Mouse (Mus musculus): ENCODE measurements around the gene Panx2. TPM values are rescaled to one million over a fixed set of nuclear protein-coding genes. Genes with fewer than 3 reads are reported as not detected.

Gene Panx2
- polyA plus RNA-seq, 1 experiment, result not detected

GRCm38 (mm10) chr15:89084826-89085225, 25.3 kb downstream of the Panx2 start:
- Histone ChIP-seq H3K36me3 (ENCODE audit: control insufficient read depth, insufficient read depth) (peaks cover 45% of the 10 kb centered on the region), H3K27me3 (ENCODE audit: control insufficient read depth, insufficient read depth, insufficient read length) (no peaks in the 10 kb centered on the region), H3K4me3 (ENCODE audit: insufficient read depth, poor library complexity, severe bottlenecking) (no peak overlapping the region), H3K79me3 (ENCODE audit: low read depth) (no peaks in the 10 kb centered on the region), H3K79me2 (ENCODE audit: control insufficient read depth, insufficient read depth) (peaks cover 21% of the 10 kb centered on the region), H3ac (ENCODE audit: control insufficient read depth, insufficient read length, low read depth) (no peak overlapping the region)
- TF ChIP-seq USF1 (IDR thresholded peaks at IDR 0.05; ENCODE audit: low read depth), result no peak
- TF ChIP-seq CTCF (IDR thresholded peaks at IDR 0.05; ENCODE audit: control insufficient read depth, insufficient read depth, insufficient read length), result no peak

GRCm38 (mm10) chr15:89088607-89089247, 29.2 kb downstream of the Panx2 start, which contains the start of gene Selenoo:
Selenoo (plus strand) TSS chr15:89089084.
- H3ac ChIP-seq (ENCODE audit: control insufficient read depth, insufficient read length, low read depth), result peak within 1 kb of the TSS; percentile 84
- H3K4me3 ChIP-seq (ENCODE audit: insufficient read depth, poor library complexity, severe bottlenecking), result peak within 1 kb of the TSS; percentile 84
- no peaks in the 10 kb centered on the region for H3K79me3 ChIP-seq (ENCODE audit: low read depth)
- peaks cover 13% of the 10 kb centered on the region for H3K36me3 ChIP-seq (ENCODE audit: control insufficient read depth, insufficient read depth)
- no peaks in the 10 kb centered on the region for H3K27me3 ChIP-seq (ENCODE audit: control insufficient read depth, insufficient read depth, insufficient read length)
- TF ChIP-seq MYOG (IDR thresholded peaks at IDR 0.05; ENCODE audit: control insufficient read depth, extremely low read depth, insufficient read length) (no peak), USF1 (IDR thresholded peaks at IDR 0.05; ENCODE audit: low read depth) (no peak), MYOD1 (IDR thresholded peaks at IDR 0.05; ENCODE audit: control insufficient read depth, insufficient read length, low read depth) (peak; percentile 2), CEBPB (IDR thresholded peaks at IDR 0.05; ENCODE audit: low read depth) (no peak), CTCF (IDR thresholded peaks at IDR 0.05; ENCODE audit: control insufficient read depth, insufficient read depth, insufficient read length) (no peak), FOSL1 (IDR thresholded peaks at IDR 0.05; ENCODE audit: insufficient read depth, low read length, poor library complexity, severe bottlenecking) (no peak), MAX (IDR thresholded peaks at IDR 0.05) (peak; percentile 25)
- H3K79me2 ChIP-seq (ENCODE audit: control insufficient read depth, insufficient read depth), result peaks cover 12% of the 10 kb centered on the region

GRCm38 (mm10) chr15:89089248-89090051, 29.9 kb downstream of the Panx2 start:
- no peaks in the 10 kb centered on the region for H3K79me3 ChIP-seq (ENCODE audit: low read depth)
- TF ChIP-seq CEBPB (IDR thresholded peaks at IDR 0.05; ENCODE audit: low read depth) (no peak), FOSL1 (IDR thresholded peaks at IDR 0.05; ENCODE audit: insufficient read depth, low read length, poor library complexity, severe bottlenecking) (no peak), MAX (IDR thresholded peaks at IDR 0.05) (no peak), MYOG (IDR thresholded peaks at IDR 0.05; ENCODE audit: control insufficient read depth, extremely low read depth, insufficient read length) (no peak), CTCF (IDR thresholded peaks at IDR 0.05; ENCODE audit: control insufficient read depth, insufficient read depth, insufficient read length) (no peak), MYOD1 (IDR thresholded peaks at IDR 0.05; ENCODE audit: control insufficient read depth, insufficient read length, low read depth) (no peak), USF1 (IDR thresholded peaks at IDR 0.05; ENCODE audit: low read depth) (no peak)
- peak overlapping the region; percentile 84 for H3K4me3 ChIP-seq (ENCODE audit: insufficient read depth, poor library complexity, severe bottlenecking)
- H3ac ChIP-seq (ENCODE audit: control insufficient read depth, insufficient read length, low read depth), result peak overlapping the region; percentile 84
- peaks cover 12% of the 10 kb centered on the region for H3K79me2 ChIP-seq (ENCODE audit: control insufficient read depth, insufficient read depth)
- H3K27me3 ChIP-seq (ENCODE audit: control insufficient read depth, insufficient read depth, insufficient read length), result no peaks in the 10 kb centered on the region
- peaks cover 12% of the 10 kb centered on the region for H3K36me3 ChIP-seq (ENCODE audit: control insufficient read depth, insufficient read depth)

- Histone ChIP-seq H3ac (ENCODE audit: control insufficient read depth, insufficient read length, low read depth) (no peak overlapping the region), H3K27me3 (ENCODE audit: control insufficient read depth, insufficient read depth, insufficient read length) (no peaks in the 10 kb centered on the region), H3K36me3 (ENCODE audit: control insufficient read depth, insufficient read depth) (peaks cover 20% of the 10 kb centered on the region), H3K4me3 (ENCODE audit: insufficient read depth, poor library complexity, severe bottlenecking) (no peak overlapping the region), H3K79me2 (ENCODE audit: control insufficient read depth, insufficient read depth) (peaks cover 12% of the 10 kb centered on the region), H3K79me3 (ENCODE audit: low read depth) (no peaks in the 10 kb centered on the region)
- TF ChIP-seq MYOG (IDR thresholded peaks at IDR 0.05; ENCODE audit: control insufficient read depth, extremely low read depth, insufficient read length), result no peak
- no peak for TF ChIP-seq MAX (IDR thresholded peaks at IDR 0.05)
- no peak for TF ChIP-seq USF1 (IDR thresholded peaks at IDR 0.05; ENCODE audit: low read depth)
- TF ChIP-seq CTCF (IDR thresholded peaks at IDR 0.05; ENCODE audit: control insufficient read depth, insufficient read depth, insufficient read length), result no peak
- no peak for TF ChIP-seq MYOD1 (IDR thresholded peaks at IDR 0.05; ENCODE audit: control insufficient read depth, insufficient read length, low read depth)
- TF ChIP-seq CEBPB (IDR thresholded peaks at IDR 0.05; ENCODE audit: low read depth), result no peak
- no peak for TF ChIP-seq FOSL1 (IDR thresholded peaks at IDR 0.05; ENCODE audit: insufficient read depth, low read length, poor library complexity, severe bottlenecking)
Observed at GRCm38 (mm10) chr15:89090662-89091061, 31.1 kb downstream of the Panx2 start.

- Histone ChIP-seq H3K4me3 (ENCODE audit: insufficient read depth, poor library complexity, severe bottlenecking) (no peak overlapping the region), H3K27me3 (ENCODE audit: control insufficient read depth, insufficient read depth, insufficient read length) (no peaks in the 10 kb centered on the region), H3K79me2 (ENCODE audit: control insufficient read depth, insufficient read depth) (peaks cover 12% of the 10 kb centered on the region), H3K36me3 (ENCODE audit: control insufficient read depth, insufficient read depth) (peaks cover 33% of the 10 kb centered on the region), H3ac (ENCODE audit: control insufficient read depth, insufficient read length, low read depth) (no peak overlapping the region), H3K79me3 (ENCODE audit: low read depth) (no peaks in the 10 kb centered on the region)
- TF ChIP-seq CEBPB (IDR thresholded peaks at IDR 0.05; ENCODE audit: low read depth), result no peak
- no peak for TF ChIP-seq FOSL1 (IDR thresholded peaks at IDR 0.05; ENCODE audit: insufficient read depth, low read length, poor library complexity, severe bottlenecking)
- no peak for TF ChIP-seq CTCF (IDR thresholded peaks at IDR 0.05; ENCODE audit: control insufficient read depth, insufficient read depth, insufficient read length)
- TF ChIP-seq USF1 (IDR thresholded peaks at IDR 0.05; ENCODE audit: low read depth), result no peak
- no peak for TF ChIP-seq MAX (IDR thresholded peaks at IDR 0.05)
- TF ChIP-seq MYOG (IDR thresholded peaks at IDR 0.05; ENCODE audit: control insufficient read depth, extremely low read depth, insufficient read length), result no peak
Observed at GRCm38 (mm10) chr15:89092181-89092580, 32.6 kb downstream of the Panx2 start.
